Mouse (Mus musculus) hindbrain, embryonic 11.5 days (tissue): ENCODE measurements around the gene Wnt10b. TPM values are rescaled to one million over a fixed set of nuclear protein-coding genes. Genes with fewer than 3 reads are reported as not detected.

Experiments
- ATAC-seq: fragments of 200-750 bp; cut with Nextera tagmentation; 2 replicates; pipeline ENCODE4 v1.8.0; 2017; ENCODE audit warnings: mild to moderate bottlenecking, moderate TSS enrichment, moderate library complexity; ENCODE audit not compliant: low FRiP score
- DNase-seq: peaks from one replicate; pipeline ENCODE4 v3.0.0-alpha.2; 2015; ENCODE audit warnings: low spot score
- H3K27ac ChIP-seq: fragments of 300-500 bp; sonication (generic); 2 replicates; pipeline ENCODE4 v1.5.1; 2014; ENCODE audit warnings: mild to moderate bottlenecking, low read depth, low read length
- H3K27me3 ChIP-seq: fragments of 300-500 bp; sonication (generic); 2 replicates; pipeline ENCODE4 v1.6.1; 2014; ENCODE audit warnings: mild to moderate bottlenecking, low read length, moderate library complexity, mixed read lengths; ENCODE audit not compliant: control insufficient read depth, insufficient read depth
- H3K36me3 ChIP-seq: fragments of 300-500 bp; sonication (generic); 2 replicates; pipeline ENCODE4 v1.6.1; 2014; ENCODE audit warnings: mild to moderate bottlenecking, low read length, moderate library complexity, mixed read lengths; ENCODE audit not compliant: control insufficient read depth, insufficient read depth
- H3K4me1 ChIP-seq: fragments of 300-500 bp; sonication (generic); replicated peaks from 2 replicates; pipeline ENCODE4 v1.6.1; 2014; ENCODE audit warnings: low read length, mixed read lengths; ENCODE audit not compliant: control insufficient read depth, insufficient read depth
- H3K4me2 ChIP-seq: fragments of 300-500 bp; sonication (generic); replicated peaks from 2 replicates; pipeline ENCODE4 v1.6.1; 2014; ENCODE audit warnings: mild to moderate bottlenecking, low read depth, low read length
- H3K4me3 ChIP-seq: fragments of 300-500 bp; sonication (generic); 2 replicates; pipeline ENCODE4 v1.5.1; 2014; ENCODE audit warnings: low read depth, low read length
- H3K9ac ChIP-seq: fragments of 300-500 bp; sonication (generic); 2 replicates; pipeline ENCODE4 v1.6.1; 2014; ENCODE audit warnings: low read depth, low read length
- H3K9me3 ChIP-seq: fragments of 300-500 bp; sonication (generic); 2 replicates; pipeline ENCODE4 v1.6.1; 2016; ENCODE audit warnings: low read length; ENCODE audit not compliant: control insufficient read depth
- WGBS: fragments of 180-500 bp; shearing (Covaris S2); extraction: QIAGEN DNeasy Blood & Tissue Kit; methylation state at CpG from one replicate; pipeline ENCODE4 v1.1.7; 2014; 5-methylcytosine and 5-hydroxymethylcytosine counted together
- polyA plus RNA-seq: library from polyadenylated mRNA; unstranded; fragments of >200 nt; fragmentation: Nextera tagmentation; extraction: Ambion mirVana; gene quantifications from 2 replicates; pipeline ENCODE4 v1.2.1, GENCODE M21; 2014

Gene Wnt10b
- polyA plus RNA-seq, 1 experiment from 2014 or later = 0.54 TPM

GRCm38 (mm10) chr15:98726079-98726478 lies 51.9 kb downstream of the Wnt10b start:
- Histone ChIP-seq H3K27ac (no peak overlapping the region), H3K27me3 (peaks cover 11% of the 10 kb centered on the region; the same call in 1 of the 2 replicates), H3K4me2 (no peak overlapping the region), H3K4me1 (peaks cover 5% of the 10 kb centered on the region; the same call in 1 of the 2 replicates), H3K9me3 (no peaks in the 10 kb centered on the region), H3K9ac (no peak overlapping the region), H3K4me3 (no peak overlapping the region), H3K36me3 (no peaks in the 10 kb centered on the region)
- DNase-seq = no peak
- 76% methylated on average over 4 of the region's 4 CpGs for WGBS
- ATAC-seq = no peak

DNA sequence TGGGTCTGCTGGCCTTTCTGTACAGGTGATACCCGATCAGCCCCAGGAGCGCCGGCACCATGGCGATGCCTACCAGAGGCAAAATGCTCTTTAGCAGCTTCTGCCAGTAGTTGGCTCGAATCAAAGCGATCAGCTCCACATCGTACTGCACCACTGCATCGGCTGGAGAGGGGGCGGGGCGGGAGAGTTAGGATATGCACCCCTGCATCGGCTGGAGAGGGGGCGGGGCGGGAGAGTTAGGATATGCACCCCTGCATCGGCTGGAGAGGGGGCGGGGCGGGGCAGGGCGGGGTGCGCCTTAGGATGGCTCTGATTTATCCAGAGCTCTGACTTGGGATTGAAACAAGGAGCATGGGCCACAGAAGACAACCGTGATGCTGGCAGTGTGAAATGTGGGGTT lies 53.5 kb downstream of the Wnt10b start:
- Histone ChIP-seq H3K4me1 (peaks cover 5% of the 10 kb centered on the region; the same call in 1 of the 2 replicates), H3K4me2 (no peak overlapping the region), H3K4me3 (no peak overlapping the region), H3K36me3 (no peaks in the 10 kb centered on the region), H3K27ac (no peak overlapping the region), H3K27me3 (peaks cover 11% of the 10 kb centered on the region; the same call in 1 of the 2 replicates), H3K9me3 (no peaks in the 10 kb centered on the region), H3K9ac (no peak overlapping the region)
- ATAC-seq (no peak), DNase-seq (no peak)
- WGBS = 30% methylated on average over 19 of the region's 19 CpGs

DNA sequence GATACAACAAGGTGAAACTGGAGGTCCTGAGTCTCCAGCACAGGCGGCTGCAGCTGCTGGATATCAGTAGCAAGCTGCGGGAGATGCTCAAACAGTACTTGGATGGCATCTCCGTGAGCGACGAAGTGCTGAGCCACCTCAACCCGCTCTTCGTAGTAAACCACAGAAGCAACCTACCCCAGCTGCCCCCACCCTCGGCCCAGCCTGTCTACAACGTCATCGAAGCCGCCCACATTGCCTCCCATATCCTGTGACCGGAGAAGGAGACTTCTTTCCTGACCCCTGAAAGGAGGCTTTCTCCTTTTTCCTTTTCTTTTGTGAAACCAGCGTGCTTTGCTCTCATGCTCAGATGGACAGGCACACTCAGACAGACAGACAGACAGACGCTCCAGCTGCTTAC lies 55.1 kb downstream of the Wnt10b start:
- no peak overlapping the region for H3K4me2 ChIP-seq
- no peak overlapping the region for H3K9ac ChIP-seq
- no peaks in the 10 kb centered on the region for H3K36me3 ChIP-seq
- no peak overlapping the region for H3K4me3 ChIP-seq
- peaks cover 5% of the 10 kb centered on the region; the same call in 1 of the 2 replicates for H3K4me1 ChIP-seq
- DNase-seq = no peak
- H3K27ac ChIP-seq = no peak overlapping the region
- no peaks in the 10 kb centered on the region for H3K9me3 ChIP-seq
- peaks cover 11% of the 10 kb centered on the region; the same call in 1 of the 2 replicates for H3K27me3 ChIP-seq
- ATAC-seq = no peak
- WGBS = 68% methylated on average over 14 of the region's 14 CpGs

GRCm38 (mm10) chr15:98722191-98722590 lies 55.8 kb downstream of the Wnt10b start:
- Histone ChIP-seq H3K27me3 (peaks cover 9% of the 10 kb centered on the region; the same call in 1 of the 2 replicates), H3K4me3 (no peak overlapping the region), H3K9ac (no peak overlapping the region), H3K9me3 (no peaks in the 10 kb centered on the region), H3K4me1 (peaks cover 4% of the 10 kb centered on the region; the same call in 1 of the 2 replicates), H3K36me3 (no peaks in the 10 kb centered on the region), H3K27ac (no peak overlapping the region), H3K4me2 (no peak overlapping the region)
- no peak for ATAC-seq
- 87% methylated on average over 8 of the region's 8 CpGs for WGBS
- no peak for DNase-seq

Other genes starting within 250 kb of the Wnt10b start
- gene Kansl2, start 243.9 kb downstream of the Wnt10b start, polyA plus RNA-seq = 127 and 132 TPM in 2 replicates
- 63.8 and 67.8 TPM in 2 replicates for gene Ccnt1, start 207.2 kb downstream of the Wnt10b start, polyA plus RNA-seq
- gene 4930415O20Rik, start 207.1 kb downstream of the Wnt10b start, polyA plus RNA-seq = not detected in 2 replicates
- gene Adcy6, start 168.1 kb downstream of the Wnt10b start, polyA plus RNA-seq = 12.4 and 17.3 TPM in 2 replicates
- gene Cacnb3, start 147.3 kb downstream of the Wnt10b start, polyA plus RNA-seq = 41.3 and 42.9 TPM in 2 replicates
- gene Ddx23, start 115.3 kb downstream of the Wnt10b start, polyA plus RNA-seq = 21.7 and 33.0 TPM in 2 replicates
- 5.2 and 5.9 TPM in 2 replicates for gene Rnd1, start 100.7 kb downstream of the Wnt10b start, polyA plus RNA-seq
- gene Ccdc65, start 69.9 kb downstream of the Wnt10b start, polyA plus RNA-seq = 2.4 and 3.0 TPM in 2 replicates
- gene Fkbp11, start 50.0 kb downstream of the Wnt10b start, polyA plus RNA-seq = 13.0 and 15.5 TPM in 2 replicates
- gene Arf3, start 14.9 kb downstream of the Wnt10b start, polyA plus RNA-seq = 32.3 and 33.2 TPM in 2 replicates
- 8.0 and 9.5 TPM in 2 replicates for gene Wnt1, start 11.7 kb upstream of the Wnt10b start, polyA plus RNA-seq
- gene Ddn, start 31.3 kb upstream of the Wnt10b start, polyA plus RNA-seq = 0.35 and 0.60 TPM in 2 replicates
- 65.9 and 70.6 TPM in 2 replicates for gene Prkag1, start 53.4 kb upstream of the Wnt10b start, polyA plus RNA-seq
- gene Kmt2d, start 93.1 kb upstream of the Wnt10b start, polyA plus RNA-seq = 13.7 and 20.5 TPM in 2 replicates
- gene Rhebl1, start 116.4 kb upstream of the Wnt10b start, polyA plus RNA-seq = 13.4 and 17.8 TPM in 2 replicates
- 0.56 and 0.68 TPM in 2 replicates for gene Dhh, start 120.4 kb upstream of the Wnt10b start, polyA plus RNA-seq
- 9.4 and 13.4 TPM in 2 replicates for gene Lmbr1l, start 140.1 kb upstream of the Wnt10b start, polyA plus RNA-seq
- 1,792 and 1,905 TPM in 2 replicates for gene Tuba1b, start 156.4 kb upstream of the Wnt10b start, polyA plus RNA-seq
- gene Gm49450, start 175.4 kb upstream of the Wnt10b start, polyA plus RNA-seq = not detected in 2 replicates
- 8,897 and 9,833 TPM in 2 replicates for gene Tuba1a, start 175.6 kb upstream of the Wnt10b start, polyA plus RNA-seq